Mouse (Mus musculus) effector memory CD4-positive, alpha-beta T cell, adult 7 months (primary cell): ENCODE results near the gene Fam20a. TPM values are rescaled to one million over a fixed set of nuclear protein-coding genes. Genes with fewer than 3 reads are reported as not detected.

ENCODE experiments used
- polyA plus RNA-seq: library from polyadenylated mRNA; unstranded; fragments of 100-300 nt; shearing (Covaris generic); gene quantifications from one replicate; pipeline ENCODE4 v1.2.1, GENCODE M21; 2017

The Fam20a gene
- polyA plus RNA-seq: 0.73 TPM

DNA sequence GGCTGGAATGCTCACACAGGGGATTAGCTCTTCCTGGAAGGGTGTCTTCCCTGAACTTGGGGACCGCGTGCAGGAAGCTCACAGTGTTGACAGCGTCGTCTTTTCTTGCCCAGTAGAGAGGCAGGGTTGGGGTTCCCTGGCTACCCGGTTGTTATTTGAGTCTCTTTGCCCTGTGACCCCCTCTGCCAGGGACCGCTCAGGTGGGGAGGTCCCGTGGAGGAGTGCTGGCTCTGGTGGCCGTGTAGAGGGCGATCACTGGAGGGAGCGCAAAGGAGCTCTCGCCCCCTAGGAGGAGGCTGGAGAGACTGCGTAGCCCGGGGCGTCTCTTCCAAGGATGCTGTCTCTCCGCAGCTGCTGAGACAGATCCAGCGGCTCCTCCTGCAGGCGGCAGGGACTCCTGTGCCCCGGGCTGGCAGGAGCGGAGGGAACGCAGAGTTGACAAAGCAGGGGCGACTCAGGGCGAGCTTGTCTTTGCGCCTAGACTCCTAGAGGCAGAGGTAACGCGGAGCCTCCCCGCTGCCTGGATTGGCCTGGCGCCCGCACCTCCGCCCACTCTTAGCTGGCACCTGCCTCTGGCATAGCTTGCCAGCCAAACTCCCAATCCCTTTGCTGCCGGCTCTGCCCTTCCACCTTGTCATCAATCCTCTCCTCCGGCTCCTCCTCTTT lies at the start of gene Fam20a:
Fam20a (minus strand) TSS at position 499 of the 666 bp plus-strand sequence.

DNA sequence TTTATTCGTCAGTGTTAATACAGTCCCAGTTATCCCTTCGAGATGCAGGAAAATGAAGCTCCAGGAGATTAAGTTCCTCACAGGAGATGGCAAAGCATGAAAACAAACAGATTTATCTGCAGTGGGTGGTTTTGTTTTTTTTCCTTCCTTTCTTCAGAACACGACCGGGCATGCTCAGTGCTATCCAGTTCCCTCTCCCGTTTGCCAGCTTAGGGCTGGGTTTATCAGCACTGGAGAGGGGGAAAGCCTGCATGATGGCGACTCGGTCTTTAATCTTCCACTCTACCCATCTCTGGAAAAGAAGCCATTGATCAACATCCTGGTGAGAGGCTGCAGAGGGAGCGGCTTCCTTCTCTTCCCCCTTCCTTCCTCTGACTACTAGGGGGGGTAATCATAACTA lies 72.9 kb downstream of the Fam20a start, which contains the start of gene Prkar1a:
Prkar1a (plus strand) TSS at position 200 of the 400 bp plus-strand sequence.

Other genes starting within 250 kb of the Fam20a start
- 1.9 TPM for gene Arsg, start 248.9 kb downstream of the Fam20a start, polyA plus RNA-seq
- gene Slc16a6, start 248.7 kb downstream of the Fam20a start, polyA plus RNA-seq: 24.8 TPM
- gene Wipi1, start 110.3 kb downstream of the Fam20a start, polyA plus RNA-seq: not detected
- 608 TPM for gene Prkar1a, start 72.9 kb downstream of the Fam20a start, polyA plus RNA-seq
- gene 1700012B07Rik, start 105.8 kb upstream of the Fam20a start, polyA plus RNA-seq: not detected